Mouse (Mus musculus): ENCODE measurements at regions not wholly inside any gene's neighbourhood (a gene's known extent, or its start where the extent isn't known, plus 50 kb on each side); places are given as distances from the start of the nearest gene placed in this dataset.

DNA sequence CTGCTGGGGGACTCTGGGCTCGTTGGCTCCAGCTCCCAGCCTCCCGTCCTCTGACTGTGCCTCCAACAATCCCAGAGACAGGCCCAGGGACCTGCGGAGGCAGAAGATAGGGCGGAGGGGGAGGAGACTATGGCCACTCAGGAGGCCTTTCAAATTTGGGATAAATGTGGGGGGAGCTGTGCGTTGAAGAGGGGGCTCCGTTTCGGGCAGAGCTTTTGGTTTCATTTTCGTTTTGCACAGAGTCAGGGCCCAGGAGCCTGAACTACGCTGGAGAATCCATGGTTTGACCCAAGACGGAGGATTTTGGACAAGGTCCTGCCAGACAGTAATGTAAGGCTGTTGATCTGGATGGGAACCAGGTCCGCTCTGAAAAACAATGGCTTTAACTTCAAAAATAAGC is 142.9 kb downstream of the Zfp951 start:
- TF ChIP-seq ZC3H11A (IDR thresholded peaks at IDR 0.05; ENCODE audit: low read depth, low read length) (no peak), POLR2A (IDR thresholded peaks at IDR 0.05; ENCODE audit: low read depth, low read length) (no peak), SIN3A (IDR thresholded peaks at IDR 0.05; ENCODE audit: low read length) (no peak)
